Mouse (Mus musculus) C2C12 (cell line): ENCODE results near the gene Gm28635.

Experiments used
- CEBPB ChIP-seq: IDR thresholded peaks from one replicate; pipeline ENCODE4 v1.6.1; 2011; ENCODE audit warnings: low read depth, mild to moderate bottlenecking, control low read depth, moderate library complexity
- CTCF ChIP-seq: IDR thresholded peaks from one replicate; pipeline ENCODE4 v1.5.1; 2011; ENCODE audit not compliant: control insufficient read depth, insufficient read depth, insufficient read length
- FOSL1 ChIP-seq: IDR thresholded peaks from one replicate; pipeline ENCODE4 v1.8.0; 2011; ENCODE audit warnings: mild to moderate bottlenecking, low read length; ENCODE audit not compliant: poor library complexity, insufficient read depth, severe bottlenecking

GRCm38 (mm10) chr2:84640833-84641232 lies 37.0 kb downstream of the Gm28635 start:
- TF ChIP-seq CTCF (no peak), CEBPB (no peak), FOSL1 (no peak)
